Mouse (Mus musculus) kidney, embryonic 14.5 days (tissue): Measurements from ENCODE around the gene Unc119. TPM values are rescaled to one million over a fixed set of nuclear protein-coding genes. Genes with fewer than 3 reads are reported as not detected.

Experiments used
- ATAC-seq: fragments of 200-750 bp; cut with Nextera tagmentation; 2 replicates; pipeline ENCODE4 v1.8.0; 2017; ENCODE audit warnings: moderate number of reproducible peaks, mild to moderate bottlenecking, moderate TSS enrichment, moderate library complexity; ENCODE audit not compliant: low FRiP score, low TSS enrichment
- H3K27ac ChIP-seq: fragments of 300-500 bp; sonication (generic); 2 replicates; pipeline ENCODE4 v1.5.1; 2014; ENCODE audit warnings: low read depth, mild to moderate bottlenecking, low read length, moderate library complexity, mixed read lengths
- H3K27me3 ChIP-seq: fragments of 300-500 bp; sonication (generic); 2 replicates; pipeline ENCODE4 v1.6.1; 2014; ENCODE audit warnings: mild to moderate bottlenecking, low read length; ENCODE audit not compliant: control insufficient read depth, insufficient read depth
- H3K36me3 ChIP-seq: fragments of 300-500 bp; sonication (generic); 2 replicates; pipeline ENCODE4 v1.6.1; 2014; ENCODE audit warnings: low read length, mixed read lengths; ENCODE audit not compliant: control insufficient read depth, insufficient read depth
- H3K4me1 ChIP-seq: fragments of 300-500 bp; sonication (generic); 2 replicates; pipeline ENCODE4 v1.6.1; 2014; ENCODE audit warnings: low read length, mixed read lengths; ENCODE audit not compliant: control insufficient read depth, insufficient read depth
- H3K4me2 ChIP-seq: fragments of 300-500 bp; sonication (generic); replicated peaks from 2 replicates; pipeline ENCODE4 v1.6.1; 2014; ENCODE audit warnings: low read depth, mild to moderate bottlenecking, low read length
- H3K4me3 ChIP-seq: fragments of 300-500 bp; sonication (generic); 2 replicates; pipeline ENCODE4 v1.5.1; 2014; ENCODE audit warnings: mild to moderate bottlenecking, low read length
- H3K9ac ChIP-seq: fragments of 300-500 bp; sonication (generic); 2 replicates; pipeline ENCODE4 v1.6.1; 2014; ENCODE audit warnings: low read depth, mild to moderate bottlenecking, low read length, moderate library complexity
- H3K9me3 ChIP-seq: fragments of 300-500 bp; sonication (generic); 2 replicates; pipeline ENCODE4 v1.6.1; 2016; ENCODE audit warnings: low read length; ENCODE audit not compliant: control insufficient read depth
- whole genome bisulfite sequencing: fragments of 180-500 bp; shearing (Covaris S2); extraction: QIAGEN DNeasy Blood & Tissue Kit; methylation state at CpG from one replicate; pipeline ENCODE4 v1.1.7; 2014; 5-methylcytosine and 5-hydroxymethylcytosine counted together
- polyA plus RNA-seq: library from polyadenylated mRNA; unstranded; fragments of >200 nt; fragmentation: Nextera tagmentation; extraction: Ambion mirVana; gene quantifications from 2 replicates; pipeline ENCODE4 v1.2.1, GENCODE M21; 2014

Unc119 gene
- polyA plus RNA-seq, 1 experiment from 2014 or later = 49.6 TPM

GRCm38 (mm10) chr11:78360789-78361131 is 17.5 kb downstream of the Unc119 start:
- Histone ChIP-seq H3K9ac (no peak overlapping the region), H3K4me2 (no peak overlapping the region), H3K36me3 (no peaks in the 10 kb centered on the region), H3K27ac (no peak overlapping the region), H3K4me3 (peak overlapping the region; percentile 33; the same call in 1 of the 2 replicates), H3K9me3 (no peaks in the 10 kb centered on the region), H3K27me3 (no peaks in the 10 kb centered on the region), H3K4me1 (peaks cover 21% of the 10 kb centered on the region)
- WGBS = 63% methylated on average over 2 of the region's 2 CpGs
- ATAC-seq = no peak

DNA sequence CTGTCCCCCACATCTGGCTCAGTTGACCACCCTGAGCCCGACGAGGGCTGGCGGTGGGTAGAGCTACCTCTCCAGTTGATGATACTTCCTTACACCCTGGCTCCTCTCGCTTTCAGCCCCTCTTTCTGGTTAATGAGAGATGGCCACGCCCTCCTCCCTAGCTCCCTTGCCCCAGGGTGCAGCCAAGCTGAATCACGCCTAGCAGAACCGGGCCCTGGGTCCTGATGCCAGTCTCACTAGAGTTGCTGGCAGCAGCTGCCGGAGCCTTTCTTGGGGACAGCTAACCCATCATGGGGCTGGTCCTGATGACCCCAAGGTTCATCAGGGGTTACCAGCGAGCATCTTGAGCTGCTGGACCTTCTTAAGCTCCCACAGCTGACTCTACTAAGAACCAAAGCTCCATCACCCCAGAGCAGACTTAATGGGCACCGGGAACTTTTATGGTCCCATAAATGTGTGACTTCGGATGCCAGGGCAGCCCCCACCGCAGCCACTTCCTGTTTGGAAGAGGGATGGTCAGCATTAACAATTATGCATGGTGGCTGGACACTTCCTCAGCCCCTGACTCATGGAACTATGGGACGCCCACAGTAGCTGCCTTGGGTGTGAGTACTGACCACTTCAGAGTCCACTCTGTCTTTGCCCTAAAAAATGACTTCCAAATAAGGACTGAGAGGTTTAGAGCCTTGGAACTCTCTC is 20.2 kb downstream of the Unc119 start:
- peaks cover 21% of the 10 kb centered on the region for H3K4me1 ChIP-seq
- 61% methylated on average over 13 of the region's 13 CpGs for WGBS
- H3K4me3 ChIP-seq = no peak overlapping the region
- H3K9me3 ChIP-seq = no peaks in the 10 kb centered on the region
- no peak for ATAC-seq
- H3K9ac ChIP-seq = no peak overlapping the region
- H3K27ac ChIP-seq = no peak overlapping the region
- H3K4me2 ChIP-seq = no peak overlapping the region
- no peaks in the 10 kb centered on the region for H3K27me3 ChIP-seq
- no peaks in the 10 kb centered on the region for H3K36me3 ChIP-seq

DNA sequence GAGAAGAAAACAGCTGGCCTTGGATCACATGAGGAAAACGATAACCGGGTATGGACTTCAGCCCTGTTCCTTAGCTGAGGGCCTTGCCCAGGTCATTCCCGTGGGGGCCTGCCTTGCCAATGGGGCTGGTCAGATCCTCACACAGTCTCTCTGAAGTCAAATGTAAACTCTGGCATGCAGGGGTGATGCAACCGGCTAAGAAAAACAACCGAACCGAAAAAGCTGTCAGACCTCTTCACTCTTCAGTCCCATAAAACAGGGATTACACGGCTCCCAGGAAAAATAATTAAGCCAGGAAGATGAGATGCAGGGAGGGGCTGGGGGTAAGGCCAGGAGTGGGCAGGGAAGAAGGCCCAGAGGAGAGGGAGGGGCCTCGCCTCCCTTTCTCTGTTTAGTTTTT is 20.8 kb downstream of the Unc119 start:
- no peak overlapping the region for H3K27ac ChIP-seq
- H3K4me1 ChIP-seq = peaks cover 21% of the 10 kb centered on the region
- ATAC-seq = no peak; the same call in 1 of the 2 replicates
- no peak overlapping the region for H3K9ac ChIP-seq
- H3K9me3 ChIP-seq = no peaks in the 10 kb centered on the region
- H3K4me3 ChIP-seq = no peak overlapping the region
- H3K4me2 ChIP-seq = no peak overlapping the region
- H3K27me3 ChIP-seq = no peaks in the 10 kb centered on the region
- 11% methylated on average over 8 of the region's 8 CpGs for WGBS
- H3K36me3 ChIP-seq = no peaks in the 10 kb centered on the region

GRCm38 (mm10) chr11:78367456-78368225 is 24.4 kb downstream of the Unc119 start:
- Histone ChIP-seq H3K27me3 (no peaks in the 10 kb centered on the region), H3K4me3 (no peak overlapping the region), H3K9me3 (no peaks in the 10 kb centered on the region), H3K9ac (no peak overlapping the region; the same call in 1 of the 2 replicates), H3K4me1 (peaks cover 24% of the 10 kb centered on the region), H3K4me2 (no peak overlapping the region), H3K27ac (no peak overlapping the region), H3K36me3 (no peaks in the 10 kb centered on the region)
- WGBS = 77% methylated on average over 14 of the region's 15 CpGs
- no peak for ATAC-seq

GRCm38 (mm10) chr11:78370389-78370788 is 27.1 kb downstream of the Unc119 start:
- no peak for ATAC-seq
- peaks cover 14% of the 10 kb centered on the region for H3K4me1 ChIP-seq
- H3K9ac ChIP-seq = no peak overlapping the region
- no peaks in the 10 kb centered on the region for H3K27me3 ChIP-seq
- H3K27ac ChIP-seq = no peak overlapping the region
- H3K4me3 ChIP-seq = no peak overlapping the region
- no peaks in the 10 kb centered on the region for H3K36me3 ChIP-seq
- 36% methylated on average over 1 of the region's 1 CpGs for WGBS
- no peak overlapping the region for H3K4me2 ChIP-seq
- no peaks in the 10 kb centered on the region for H3K9me3 ChIP-seq

GRCm38 (mm10) chr11:78371711-78372110 is 28.4 kb downstream of the Unc119 start:
- ATAC-seq = no peak
- Histone ChIP-seq H3K4me2 (no peak overlapping the region), H3K27me3 (no peaks in the 10 kb centered on the region), H3K27ac (no peak overlapping the region), H3K36me3 (no peaks in the 10 kb centered on the region), H3K9ac (no peak overlapping the region), H3K9me3 (no peaks in the 10 kb centered on the region), H3K4me1 (peaks cover 15% of the 10 kb centered on the region), H3K4me3 (no peak overlapping the region)
- 88% methylated on average over 11 of the region's 11 CpGs for WGBS

DNA sequence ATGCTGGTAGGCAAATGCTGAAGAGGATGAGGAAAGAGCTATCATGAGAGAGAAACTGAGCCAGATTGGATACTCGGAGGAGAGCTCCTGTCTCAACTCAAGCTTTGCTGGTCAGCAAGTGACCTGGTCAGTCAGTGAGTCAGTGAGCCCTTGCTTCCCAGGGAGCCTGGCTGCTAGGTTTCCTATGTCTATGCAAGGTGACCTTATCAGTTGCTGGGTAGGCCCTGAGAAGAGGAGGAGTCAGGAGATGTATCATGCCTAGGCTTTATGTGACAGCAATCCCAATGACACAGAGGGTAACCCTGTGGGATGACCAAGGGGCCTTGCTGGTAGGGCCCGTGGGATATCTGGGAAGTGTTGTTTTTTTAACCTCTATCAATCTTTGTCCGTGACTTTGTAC is 28.9 kb downstream of the Unc119 start:
- no peaks in the 10 kb centered on the region for H3K36me3 ChIP-seq
- H3K4me1 ChIP-seq = peaks cover 20% of the 10 kb centered on the region
- no peak overlapping the region for H3K27ac ChIP-seq
- H3K9me3 ChIP-seq = no peaks in the 10 kb centered on the region
- 39% methylated on average over 3 of the region's 3 CpGs for WGBS
- H3K27me3 ChIP-seq = no peaks in the 10 kb centered on the region
- H3K4me2 ChIP-seq = no peak overlapping the region
- no peak for ATAC-seq
- H3K4me3 ChIP-seq = no peak overlapping the region
- no peak overlapping the region for H3K9ac ChIP-seq

DNA sequence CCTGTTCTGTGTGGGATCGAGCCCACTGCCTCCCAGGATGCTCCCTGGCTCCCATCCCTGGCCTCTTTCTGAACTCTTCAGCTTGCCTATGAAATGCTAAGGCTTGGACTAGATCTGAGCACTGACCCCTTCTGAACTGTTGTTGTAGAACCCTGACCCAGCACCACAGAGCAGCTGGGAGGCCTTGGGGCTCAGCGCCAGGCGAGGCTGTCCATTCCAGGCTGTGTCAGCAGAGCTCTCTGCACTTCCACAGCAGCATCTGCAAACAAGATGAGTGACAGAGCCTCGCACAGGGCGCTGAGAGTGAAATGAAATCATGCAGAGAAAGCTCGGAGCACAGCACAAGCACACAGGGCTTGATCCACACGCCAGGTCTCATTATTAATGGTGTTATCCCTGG is 29.3 kb downstream of the Unc119 start:
- peak overlapping the region; percentile 21; the same call in 1 of the 2 replicates for H3K27ac ChIP-seq
- no peaks in the 10 kb centered on the region for H3K9me3 ChIP-seq
- H3K4me1 ChIP-seq = peaks cover 24% of the 10 kb centered on the region
- no peak for ATAC-seq
- no peak overlapping the region for H3K4me3 ChIP-seq
- no peaks in the 10 kb centered on the region for H3K36me3 ChIP-seq
- 25% methylated on average over 7 of the region's 7 CpGs for WGBS
- no peak overlapping the region for H3K4me2 ChIP-seq
- H3K27me3 ChIP-seq = no peaks in the 10 kb centered on the region
- H3K9ac ChIP-seq = 0 out of 2 replicates have a peak overlapping the region, but pooled peaks have one; percentile 7

DNA sequence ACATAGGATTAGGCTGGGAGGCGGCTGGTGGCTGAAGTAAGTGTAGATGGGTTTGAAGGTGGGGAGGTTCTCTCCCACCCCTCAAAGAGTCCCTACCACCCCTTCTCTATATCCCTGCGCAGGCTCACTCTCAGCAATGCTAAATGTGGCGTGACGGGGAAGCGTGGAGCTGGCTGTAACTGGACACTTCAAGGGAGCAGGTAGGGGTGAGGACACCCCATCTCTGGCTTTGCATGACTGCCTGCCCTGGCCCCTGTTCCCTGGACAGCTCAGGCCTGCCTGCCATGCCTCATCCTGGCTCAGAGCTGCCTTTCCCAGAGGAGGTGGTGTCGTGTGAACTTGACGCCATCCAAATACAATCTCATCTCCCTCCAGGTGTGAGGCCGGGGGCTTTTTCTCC is 30.9 kb downstream of the Unc119 start:
- whole genome bisulfite sequencing = 32% methylated on average over 8 of the region's 8 CpGs
- H3K27me3 ChIP-seq = no peaks in the 10 kb centered on the region
- no peak overlapping the region for H3K4me3 ChIP-seq
- H3K27ac ChIP-seq = peak overlapping the region; percentile 73
- no peak overlapping the region for H3K4me2 ChIP-seq
- no peaks in the 10 kb centered on the region for H3K36me3 ChIP-seq
- no peak overlapping the region for H3K9ac ChIP-seq
- no peaks in the 10 kb centered on the region for H3K9me3 ChIP-seq
- ATAC-seq = peak; percentile 95
- peaks cover 24% of the 10 kb centered on the region for H3K4me1 ChIP-seq
